ENCODE assay signal across 8 mouse cellular contexts in the genomic region with DNA sequence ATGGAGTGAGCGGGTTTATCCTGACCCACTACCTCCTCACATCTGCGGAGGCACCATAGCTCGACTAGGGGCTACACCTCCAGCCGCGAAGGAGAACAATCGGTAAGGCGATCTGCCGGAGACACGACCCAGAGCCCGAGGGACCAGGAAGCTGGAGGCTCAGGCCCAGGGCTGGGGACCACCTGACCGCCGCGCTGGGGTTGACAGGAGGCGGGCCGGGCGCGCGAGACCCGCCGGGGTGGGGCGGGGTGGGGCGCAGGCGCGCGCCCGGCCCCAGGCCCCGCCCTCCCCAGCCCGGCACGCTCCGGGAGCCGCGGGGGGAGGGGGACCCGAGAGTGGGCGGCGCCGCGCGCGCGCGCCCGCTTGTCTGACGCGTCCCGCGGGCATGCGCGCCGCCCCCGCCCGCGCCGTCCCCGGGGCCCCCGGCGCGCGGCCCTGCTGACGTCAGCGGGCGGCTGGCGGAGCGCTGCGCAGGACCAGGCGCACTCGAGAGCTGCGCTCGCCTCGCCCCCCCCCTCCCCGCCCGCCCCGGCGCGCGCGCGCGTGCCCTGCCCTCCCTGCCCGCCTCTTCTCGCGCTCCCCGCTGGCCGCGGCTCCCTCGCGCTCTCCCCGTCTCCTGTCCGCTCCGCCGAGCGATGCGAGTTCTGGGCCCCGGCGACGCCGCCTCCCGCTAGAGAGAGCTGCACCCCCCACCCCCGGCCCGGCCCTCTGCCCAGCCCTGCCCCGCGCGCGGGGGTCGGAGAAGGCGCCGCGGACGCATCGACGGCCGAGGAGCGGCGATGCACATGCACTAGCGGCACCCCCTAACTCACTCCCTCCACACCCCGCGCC. TPM values are rescaled to one million over a fixed set of nuclear protein-coding genes. Genes with fewer than 3 reads are reported as not detected.
DNase-seq lines count a peak whose midpoint lies in the region; ATAC-seq and TF ChIP-seq lines count a peak whose summit lies in the region.

No protein-coding gene starts in this region.

- peak overlapping the region; percentile 99 for H3K4me3 ChIP-seq in cerebellum, adult 2 months (replicated peaks; ENCODE audit: insufficient read depth, low read depth, low read length)
- H3K4me3 ChIP-seq in lung, embryonic 16.5 days (ENCODE audit: low read length), result peak overlapping the region; percentile 68

- no peaks in the 10 kb centered on the region for H3K4me1 ChIP-seq in cerebellum, adult 2 months (ENCODE audit: control insufficient read depth, insufficient read depth, low read length)
- peaks cover 11% of the 10 kb centered on the region; the same call in 1 of the 2 replicates for H3K4me1 ChIP-seq in lung, embryonic 16.5 days (replicated peaks; ENCODE audit: control insufficient read depth, insufficient read depth, low read length)

- H3K9me3 ChIP-seq in lung, embryonic 16.5 days (ENCODE audit: control insufficient read depth, low read length), result no peaks in the 10 kb centered on the region

- TF ChIP-seq CTCF in cerebellum, adult 2 months (IDR thresholded peaks at IDR 0.05; ENCODE audit: borderline replicate concordance, insufficient read depth, low read depth, low read length), result no peak

- peak; percentile 97 for DNase-seq in NIH3T3 (ENCODE audit: low read depth)
- peak; percentile 92 for DNase-seq in cerebellum, adult 2 months
- DNase-seq in layer of hippocampus, postnatal 10 days (ENCODE audit: low spot score in 2 of 2), result peak; percentile 85 to 92
- DNase-seq in retina, postnatal 1 day, result peak; percentile 93
- DNase-seq in urinary bladder, postnatal 10 days (ENCODE audit: low spot score), result peak; percentile 31

- TF ChIP-seq POLR2A in cerebellum, adult 2 months (IDR thresholded peaks at IDR 0.05; ENCODE audit: borderline replicate concordance, insufficient read depth, low read length), result peak; percentile 83

- H3K9ac ChIP-seq in lung, embryonic 16.5 days (ENCODE audit: low read length), result peak overlapping the region; percentile 69

- H3K36me3 ChIP-seq in lung, embryonic 16.5 days (ENCODE audit: control insufficient read depth, insufficient read depth, low read length), result no peaks in the 10 kb centered on the region

- H3K27ac ChIP-seq in cerebellum, adult 2 months (ENCODE audit: insufficient read depth, low read length), result peak overlapping the region; percentile 63
- no peak overlapping the region for H3K27ac ChIP-seq in lung, embryonic 16.5 days (ENCODE audit: low read length)

- peak overlapping the region; percentile 94 for H3K4me2 ChIP-seq in lung, embryonic 16.5 days (ENCODE audit: low read depth, low read length)

- ATAC-seq in frontal cortex, adult (ENCODE audit: low TSS enrichment), result peak; percentile 56
- peak; percentile 34 to 46; a peak in 2 of 4 replicates for ATAC-seq in hematopoietic stem cell, adult 5-6 weeks (replicated peaks in 1 of 2; ENCODE audit: insufficient read depth in 1 of 2, low FRiP score in 2 of 2, low TSS enrichment in 1 of 2, low read depth in 1 of 2, poor library complexity in 2 of 2, severe bottlenecking in 2 of 2)
- peak; percentile 94 for ATAC-seq in lung, embryonic 16.5 days (ENCODE audit: low read depth)

- WGBS in cerebellum, adult 2 months, result under 1% methylated on average over 83 of the region's 116 CpGs
- under 1% methylated on average over 37 of the region's 116 CpGs for WGBS in lung, embryonic 16.5 days

- no peaks in the 10 kb centered on the region for H3K27me3 ChIP-seq in cerebellum, adult 2 months (ENCODE audit: control insufficient read depth, insufficient read depth, low read length)
- peaks cover 49% of the 10 kb centered on the region for H3K27me3 ChIP-seq in lung, embryonic 16.5 days (ENCODE audit: control insufficient read depth, insufficient read depth, low read depth, low read length)

RNA-seq across cellular contexts. Expression of gene Gnao1, which starts 0.5 kb away (rescaled TPM):
- polyA plus RNA-seq in cerebellum, adult 2 months (2012; rRNA removed), result 345 and 365 TPM in 2 replicates
- total RNA-seq in hematopoietic stem cell, adult 5-6 weeks (2017), result not detected in 2 replicates
- total RNA-seq in layer of hippocampus, postnatal 10 days (2021), result 100 to 1,000 TPM; 901 to 916 TPM
- 3.7 and 4.7 TPM in 2 replicates for polyA plus RNA-seq in lung, embryonic 16.5 days (2015; fragmentation: Nextera tagmentation; extraction: Ambion mirVana)

Comparison
In these comparisons a context has a peak if more than half of its experiments do, and no peak if none do; other contexts are left out.
1. DNase-seq: peak in every context shown above with its lines; median percentile 97 in NIH3T3; 93 in retina, postnatal 1 day; 92 in cerebellum, adult 2 months; 88 in layer of hippocampus, postnatal 10 days; 31 in urinary bladder, postnatal 10 days.
2. ATAC-seq: peak in every context shown above with its lines; median percentile 94 in lung, embryonic 16.5 days; 56 in frontal cortex, adult; 40 in hematopoietic stem cell, adult 5-6 weeks.
3. RNA of gene Gnao1, which starts 0.5 kb away (total RNA-seq): 901 to 916 TPM in layer of hippocampus, postnatal 10 days; not detected in hematopoietic stem cell, adult 5-6 weeks; every median in the first group is over 100 times any median in the second.